Mouse (Mus musculus) megakaryocyte, adult 5-6 weeks (primary cell): ENCODE results near the gene Brd3os. TPM values are rescaled to one million over a fixed set of nuclear protein-coding genes. Genes with fewer than 3 reads are reported as not detected.
A peak's percentile ranks its signal among the peaks of the same experiment; 100 is the strongest.

ENCODE experiments used
- ATAC-seq: 2 replicates; pipeline ENCODE4 v1.8.0; 2016; ENCODE audit warnings: mild to moderate bottlenecking, inconsistent platforms; ENCODE audit not compliant: poor library complexity, severe bottlenecking
- total RNA-seq, 2 experiments: library from RNA; stranded (forward) in 1 of 2; stranded (reverse) in 1 of 2; fragments of 153-499, 151-499 nt in 1 of 2; fragments of 221-1000, 200-1000 nt in 1 of 2; gene quantifications; 2 replicates each; pipeline versions ENCODE4 v1.2.3 to v1.2.4; 2015 to 2017

The Brd3os gene
- total RNA-seq (2015), result 0.93 TPM in 1 of 2 replicates, not detected in the other
- total RNA-seq (2017), result 0.11 TPM in 1 of 2 replicates, not detected in the other

DNA sequence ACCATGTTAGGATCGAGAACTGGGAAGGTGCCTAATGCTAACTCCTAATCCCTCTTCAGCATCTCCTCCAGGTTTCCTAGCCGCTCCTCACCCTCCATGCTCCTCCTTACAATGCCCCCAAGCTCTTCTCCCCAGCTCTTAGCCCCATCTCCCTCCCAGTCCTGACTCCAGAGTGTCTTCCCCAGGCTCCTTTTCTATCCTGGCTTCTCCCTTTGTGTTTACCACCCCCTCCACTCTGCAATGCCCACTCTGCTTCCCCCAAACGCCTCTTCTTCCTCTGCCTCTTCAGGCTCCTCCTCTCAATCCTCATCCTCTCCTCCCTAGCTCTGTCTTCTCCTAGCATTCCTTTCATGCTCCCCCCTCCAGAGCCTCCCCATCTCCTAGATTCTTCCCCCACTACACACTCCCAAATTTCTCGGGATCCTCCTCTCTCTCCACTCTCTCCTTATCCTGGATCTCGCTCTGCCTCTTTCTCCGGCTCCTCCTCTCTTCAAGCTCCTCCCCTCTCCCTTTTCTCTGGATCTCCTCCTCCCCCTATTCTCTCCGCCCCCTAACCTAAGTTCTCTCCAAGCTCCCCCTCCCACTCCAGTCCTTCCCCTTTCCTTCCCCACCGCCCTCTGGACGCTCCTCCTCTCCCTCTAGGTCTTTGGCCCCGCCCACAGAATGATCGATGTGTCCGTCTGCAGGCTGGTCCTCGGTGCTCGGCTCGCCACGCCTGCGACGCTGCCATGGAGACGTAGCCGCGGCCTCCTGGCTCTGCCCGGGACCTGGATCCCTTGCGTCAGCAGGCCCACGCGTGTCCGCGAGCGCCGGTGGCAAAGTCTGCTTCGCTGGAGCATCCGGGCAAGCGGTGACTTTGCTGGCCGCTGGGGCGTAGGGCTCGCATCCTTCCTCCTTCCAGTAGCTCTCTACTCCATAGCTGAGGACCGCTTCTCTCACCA is at the start of gene Brd3os:
TSS of gene Brd3os (plus strand) at position 558 of the 941 bp plus-strand sequence.
- peak; percentile 97 for ATAC-seq

DNA sequence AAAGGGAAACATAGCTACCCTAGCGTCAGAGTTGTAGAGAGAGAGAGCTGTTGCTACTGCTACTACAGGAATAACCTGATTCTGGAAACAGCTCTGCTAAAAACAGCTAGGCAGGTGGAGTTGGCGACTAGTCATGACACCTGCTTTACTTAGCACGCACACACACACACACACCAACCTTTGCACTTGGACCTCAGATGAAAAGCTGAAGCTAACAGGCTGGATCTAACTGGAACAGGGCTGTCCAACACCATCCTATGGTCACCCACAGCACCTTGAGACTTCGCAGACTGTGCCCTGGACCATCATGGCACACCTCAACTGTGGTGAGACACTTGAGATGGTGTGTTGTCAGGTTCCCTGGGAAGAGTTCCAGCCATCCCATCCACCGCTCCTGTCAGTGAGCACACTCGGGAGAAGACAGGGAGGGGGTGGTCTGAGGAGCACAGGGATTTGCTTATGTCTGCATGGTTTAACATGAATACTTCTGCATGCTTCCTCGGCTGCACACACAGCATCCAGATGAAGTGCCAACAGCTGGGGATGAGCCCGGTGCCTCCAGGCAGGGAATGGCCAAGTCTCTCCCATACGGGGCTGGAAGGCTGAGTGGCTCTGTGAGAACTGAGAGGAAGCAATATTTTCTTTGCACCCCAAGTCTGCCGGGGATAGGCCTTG is 47.8 kb upstream of the Brd3os start:
- no peak for ATAC-seq

DNA sequence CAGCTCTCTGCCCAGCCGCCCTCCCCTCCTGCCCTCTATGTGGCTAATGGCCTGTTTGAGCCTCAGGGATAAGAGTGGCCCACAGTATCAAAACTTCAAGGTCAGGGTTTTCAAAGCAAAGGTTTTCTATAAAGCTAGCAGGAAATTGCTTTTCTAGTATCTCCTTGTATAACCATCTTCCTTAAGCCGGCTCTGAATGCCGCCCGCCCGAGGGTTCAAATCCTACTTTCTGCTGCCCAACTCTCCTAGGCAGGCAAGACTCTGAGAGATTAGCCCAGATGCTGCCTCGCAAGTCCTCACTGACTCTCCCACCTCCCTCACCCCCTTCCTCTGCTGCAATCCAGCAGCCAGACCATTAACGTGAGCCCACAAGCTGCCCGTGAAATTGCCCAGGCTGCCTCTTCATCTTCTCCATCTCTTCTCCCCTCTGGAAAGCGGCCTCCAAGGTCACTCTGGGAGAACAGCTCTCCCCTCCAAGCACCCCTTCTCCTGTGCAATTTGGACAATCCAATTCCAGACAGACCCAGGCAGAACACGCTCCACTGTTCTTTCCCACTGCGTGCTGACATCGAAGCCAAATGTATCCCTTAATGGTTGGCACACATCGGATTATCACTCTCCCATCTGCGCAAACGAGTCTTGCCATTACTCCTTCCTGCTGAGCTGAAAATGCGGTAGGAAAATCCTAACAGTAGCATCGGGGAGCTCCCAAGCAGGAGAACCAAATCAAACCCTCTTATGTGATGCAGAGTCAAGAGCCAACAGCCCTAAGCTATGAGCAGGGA is 45.3 kb upstream of the Brd3os start:
- ATAC-seq, result no peak

DNA sequence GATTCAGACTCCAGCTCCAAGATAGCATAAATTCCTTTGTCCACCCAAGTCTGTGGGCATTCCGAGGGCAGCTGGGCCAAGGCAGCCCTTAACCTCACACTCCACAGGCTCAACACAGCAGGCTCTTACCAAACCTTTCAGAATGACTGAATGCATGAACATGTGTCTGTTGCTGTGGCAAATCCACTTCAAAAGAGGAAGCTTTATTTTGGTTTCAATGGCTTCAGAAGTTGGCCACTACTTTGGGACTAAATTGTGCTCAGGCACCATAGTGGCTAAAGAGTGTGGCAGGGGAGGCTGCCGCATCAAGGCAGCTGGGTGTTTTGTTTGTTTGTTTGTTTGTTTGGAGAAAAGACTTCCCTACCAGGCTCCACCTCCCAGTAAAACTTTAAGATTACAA is 42.0 kb upstream of the Brd3os start:
- ATAC-seq, result no peak

DNA sequence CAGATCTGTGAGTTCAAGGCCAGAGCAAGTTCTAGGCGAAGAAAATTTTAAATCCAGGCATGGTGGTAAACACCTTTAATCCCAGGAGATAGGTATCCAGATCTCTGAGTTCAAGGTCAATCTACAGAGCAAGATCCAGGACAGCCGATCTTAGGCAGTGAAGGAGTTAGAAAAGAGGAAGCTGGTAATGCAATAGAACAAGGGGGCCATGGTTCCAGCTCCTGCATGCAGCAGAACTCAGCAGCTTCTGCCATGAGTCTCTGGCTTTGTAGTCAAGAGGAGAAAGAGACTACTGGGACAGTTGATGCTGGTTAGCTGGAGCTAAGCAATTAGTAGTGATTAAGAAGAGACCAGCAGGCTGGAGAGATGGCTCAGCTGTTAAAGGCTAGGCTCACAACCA is 40.6 kb upstream of the Brd3os start:
- ATAC-seq, result no peak

DNA sequence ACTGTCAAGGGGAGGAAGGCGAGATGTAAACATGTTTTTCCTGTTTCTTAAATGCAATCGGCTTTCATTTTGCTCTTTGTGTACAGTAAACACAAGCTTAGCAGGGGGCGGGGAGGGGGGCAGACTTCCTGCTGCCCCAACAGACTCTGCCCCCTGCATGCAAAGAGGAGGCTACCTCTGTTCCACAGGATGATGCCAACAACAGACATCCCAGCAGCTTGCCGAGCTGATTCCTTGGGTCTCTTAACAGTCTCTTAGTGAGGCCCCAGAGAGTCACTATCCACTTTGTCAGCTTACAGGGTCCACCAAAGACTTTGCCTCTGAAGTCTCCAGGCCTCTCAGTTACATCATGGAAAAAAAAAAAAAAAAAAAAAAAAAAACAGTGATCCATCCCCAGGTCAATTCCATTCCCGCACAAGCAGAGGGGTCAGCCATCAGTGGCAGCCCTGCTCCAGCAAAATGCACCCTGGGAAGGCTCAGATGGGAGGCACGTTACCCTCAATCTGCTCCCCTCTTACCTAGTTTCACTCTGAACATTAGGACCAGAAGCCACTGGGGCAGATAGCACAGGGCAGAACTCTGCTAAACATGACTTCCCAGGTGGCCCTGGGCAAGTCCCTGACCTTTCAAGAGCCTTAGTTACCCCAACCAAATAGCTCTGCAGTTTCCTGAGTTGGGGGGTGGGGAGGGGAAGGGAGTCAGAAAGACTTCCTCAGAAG is 37.6 kb upstream of the Brd3os start:
- no peak for ATAC-seq

DNA sequence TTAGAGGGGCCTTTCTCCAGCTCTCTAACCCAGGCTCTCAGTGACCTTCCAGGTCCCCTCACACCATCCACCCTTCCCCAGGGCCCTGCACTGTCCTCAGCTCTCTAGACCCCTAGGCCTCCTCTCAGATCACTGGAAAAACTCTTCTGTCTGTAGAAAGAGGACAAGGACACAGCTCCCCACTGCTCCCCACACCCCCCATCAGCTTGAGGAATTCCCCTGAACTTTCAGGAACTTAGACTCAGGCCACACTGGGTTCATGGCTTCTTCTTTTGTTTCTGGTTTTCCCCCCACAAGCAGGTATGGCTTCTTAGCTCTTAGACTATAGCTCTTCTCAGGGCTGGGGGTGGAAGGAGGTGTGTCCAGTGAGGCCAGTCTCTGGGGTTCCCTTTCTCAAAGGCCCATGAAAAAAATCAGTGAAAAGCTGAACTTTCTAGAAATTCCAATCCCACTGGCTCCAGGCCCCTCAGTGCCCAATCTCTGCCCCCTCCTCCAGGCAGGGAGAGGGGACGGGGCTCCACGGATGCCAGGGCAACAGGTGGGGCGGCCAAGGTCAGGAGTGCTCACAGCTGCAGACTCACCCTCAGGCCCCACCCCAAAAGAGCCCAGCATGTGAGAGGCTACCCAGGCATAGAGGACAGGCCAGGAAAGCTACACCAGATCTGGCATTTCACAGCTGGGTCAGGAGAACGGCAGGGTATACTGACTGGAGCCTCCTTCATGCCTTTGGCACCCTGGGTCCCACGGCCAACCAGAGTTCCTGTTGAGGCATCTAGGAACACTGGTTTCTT is 36.8 kb upstream of the Brd3os start:
- ATAC-seq, result no peak; the same call in 1 of the 2 replicates

DNA sequence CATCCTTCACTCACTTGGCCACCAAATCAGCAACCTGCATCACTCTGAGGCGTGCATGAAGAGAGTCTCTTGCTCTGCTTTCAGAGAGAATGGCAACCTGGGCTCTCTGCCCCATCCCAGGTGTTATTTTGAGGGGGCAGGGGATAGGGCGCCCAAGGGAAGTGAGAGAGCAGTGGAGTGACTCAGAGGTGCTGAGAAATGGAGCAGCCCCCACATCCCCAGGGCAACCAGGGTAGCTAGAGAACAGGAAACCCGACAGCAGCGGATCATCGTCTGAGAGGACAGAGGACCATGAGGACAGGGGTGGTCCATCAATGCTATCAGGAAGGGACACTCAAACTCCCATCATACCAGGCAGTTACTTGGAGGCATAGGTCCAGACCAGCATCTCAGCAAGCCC is 35.2 kb upstream of the Brd3os start:
- ATAC-seq, result no peak

DNA sequence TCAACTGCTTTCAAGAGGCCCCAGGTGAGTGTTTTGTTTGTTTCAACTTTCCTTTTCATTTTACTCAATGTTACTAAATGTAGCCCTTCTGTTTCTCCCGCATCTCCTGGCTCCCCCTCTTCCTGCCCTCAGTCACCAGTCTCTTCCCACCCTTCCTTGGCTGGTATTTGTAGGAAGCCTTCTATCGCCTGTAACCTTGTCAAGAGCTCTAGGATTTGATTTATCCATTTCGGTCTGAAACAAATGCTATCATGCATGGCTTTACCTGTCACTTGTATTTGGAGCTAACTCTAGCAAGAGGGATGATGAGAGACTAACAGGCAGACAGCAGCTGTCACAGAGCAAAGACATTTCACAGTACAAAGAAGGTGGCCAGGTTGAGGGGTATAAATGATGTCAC is 33.9 kb upstream of the Brd3os start:
- ATAC-seq, result no peak

DNA sequence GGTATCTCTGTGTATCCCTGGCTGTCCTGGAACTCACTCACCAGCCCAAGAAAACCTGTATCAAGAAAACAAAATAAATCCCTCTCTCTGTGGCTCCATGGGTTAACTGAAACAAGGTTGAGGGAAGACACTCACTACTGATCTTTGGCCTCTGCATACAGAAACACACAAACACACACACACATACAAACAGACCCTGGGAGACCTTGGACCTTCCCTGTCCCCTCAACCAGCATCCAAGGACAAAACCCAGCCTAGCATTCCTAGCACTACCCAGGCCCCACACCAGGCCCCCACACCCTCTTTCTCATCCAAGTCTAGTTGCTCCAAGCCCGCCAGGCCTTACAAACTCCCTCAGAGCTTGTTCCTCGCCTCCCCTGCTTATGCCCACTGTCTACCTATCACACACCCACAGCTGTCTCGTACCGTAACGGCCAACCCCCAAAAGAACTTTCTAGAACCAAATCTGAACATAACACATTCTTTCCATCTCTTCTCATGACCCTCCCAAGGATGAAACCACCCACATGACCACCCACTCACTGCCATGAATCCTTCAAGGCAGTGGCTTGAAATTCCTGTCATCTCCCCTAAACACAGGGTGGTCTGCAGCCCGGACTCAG is 31.5 kb upstream of the Brd3os start:
- ATAC-seq, result no peak

DNA sequence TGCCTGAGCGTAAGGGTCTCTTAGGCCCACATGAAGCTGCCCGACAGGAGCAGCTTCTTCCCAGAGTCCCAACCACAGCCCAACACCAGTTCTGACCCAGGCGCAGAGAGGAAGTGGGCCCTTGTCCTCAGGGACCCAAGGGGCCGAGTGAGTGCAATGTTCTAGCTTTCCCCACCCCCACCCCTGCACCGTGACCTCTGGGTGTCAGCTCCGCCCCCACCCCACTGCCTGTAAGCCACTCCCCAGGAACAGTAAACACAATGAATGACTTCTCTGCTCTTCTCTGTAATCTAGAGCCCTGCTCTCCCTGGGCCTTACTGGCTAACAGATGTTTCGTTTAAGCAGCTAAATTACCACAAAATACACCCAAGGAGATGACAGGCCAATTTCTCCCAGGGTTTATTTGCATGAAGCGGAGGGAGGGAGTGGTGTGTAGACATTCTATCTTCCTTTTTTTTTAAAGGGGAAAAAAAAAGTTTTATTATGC is 30.4 kb upstream of the Brd3os start:
- peak; percentile 61 for ATAC-seq

DNA sequence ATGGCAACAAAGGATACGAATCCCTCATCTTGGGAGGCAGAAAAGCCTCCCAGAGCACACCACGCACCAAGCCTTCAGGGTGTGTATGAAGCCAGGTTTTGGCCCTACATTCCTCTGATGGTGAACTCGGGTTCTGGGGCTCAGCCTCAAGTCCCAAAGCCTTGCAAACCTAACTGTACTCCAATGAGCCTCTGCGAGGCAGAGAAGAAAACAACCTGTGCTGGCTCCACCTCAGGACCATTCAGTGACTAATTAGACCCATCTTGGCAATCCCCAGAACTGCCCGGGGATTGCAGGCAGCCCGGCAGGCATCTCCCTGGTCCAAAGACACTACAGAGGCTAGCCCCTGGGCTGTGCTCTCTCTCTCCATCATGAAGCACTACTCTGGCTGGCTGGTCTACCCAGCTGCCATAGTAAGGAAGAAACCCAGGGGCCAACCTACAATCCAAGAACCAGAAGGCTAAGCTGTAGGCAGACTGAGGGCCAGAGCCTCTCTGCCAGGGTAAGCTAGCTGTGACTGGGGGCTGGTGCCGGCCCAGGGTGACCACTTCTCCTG is 29.8 kb upstream of the Brd3os start:
- ATAC-seq, result no peak

DNA sequence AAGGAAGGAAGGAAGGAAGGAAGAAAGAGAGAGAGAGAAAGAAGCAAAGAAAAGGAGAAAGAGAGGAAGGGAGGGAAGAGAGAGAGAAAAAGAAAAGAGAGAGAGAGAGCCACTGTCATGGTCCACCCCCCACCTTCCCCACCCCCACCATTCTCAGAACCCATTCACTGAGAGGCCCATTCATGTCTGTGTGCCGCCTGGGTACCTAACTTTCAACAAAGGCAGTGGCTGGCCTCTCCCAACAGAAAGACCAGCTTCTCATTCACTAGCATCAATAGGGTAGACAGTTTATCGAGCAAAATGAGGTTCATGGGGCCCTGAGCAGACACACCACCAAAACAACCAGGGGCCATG is 28.6 kb upstream of the Brd3os start:
- no peak for ATAC-seq

DNA sequence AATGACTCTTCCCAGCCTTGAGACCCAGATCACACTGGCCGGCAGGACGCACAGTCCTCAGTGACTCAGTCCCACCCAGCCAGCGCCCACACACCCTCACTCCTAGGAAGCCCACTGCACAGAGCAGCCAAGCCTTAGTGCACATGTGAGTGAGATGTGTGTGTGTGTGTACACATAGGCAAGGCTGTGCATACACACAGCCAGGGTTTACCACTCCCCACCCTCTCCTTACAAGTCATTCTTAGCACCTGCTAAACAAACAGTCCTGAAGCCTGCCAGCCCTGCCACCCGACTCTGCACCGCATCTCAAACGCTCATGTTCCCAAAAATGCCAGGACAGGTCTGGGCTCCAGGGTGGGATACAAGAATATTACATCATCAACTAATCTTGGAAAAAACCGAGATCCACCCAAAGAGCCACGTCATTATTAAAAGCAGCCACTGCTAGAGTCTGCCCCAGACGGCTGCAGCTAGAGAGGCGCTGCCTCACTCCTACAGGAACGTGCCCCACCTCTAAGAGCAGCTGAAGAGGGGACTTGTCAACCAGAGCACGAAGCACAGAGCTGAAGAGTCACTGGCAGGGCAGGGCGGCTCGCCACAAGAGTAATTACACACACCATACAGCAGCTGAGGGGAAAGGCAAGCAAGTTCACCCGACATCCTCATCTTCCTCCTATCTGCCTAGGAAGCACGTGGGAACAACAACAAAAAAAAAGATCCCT is 28.0 kb upstream of the Brd3os start:
- no peak for ATAC-seq

DNA sequence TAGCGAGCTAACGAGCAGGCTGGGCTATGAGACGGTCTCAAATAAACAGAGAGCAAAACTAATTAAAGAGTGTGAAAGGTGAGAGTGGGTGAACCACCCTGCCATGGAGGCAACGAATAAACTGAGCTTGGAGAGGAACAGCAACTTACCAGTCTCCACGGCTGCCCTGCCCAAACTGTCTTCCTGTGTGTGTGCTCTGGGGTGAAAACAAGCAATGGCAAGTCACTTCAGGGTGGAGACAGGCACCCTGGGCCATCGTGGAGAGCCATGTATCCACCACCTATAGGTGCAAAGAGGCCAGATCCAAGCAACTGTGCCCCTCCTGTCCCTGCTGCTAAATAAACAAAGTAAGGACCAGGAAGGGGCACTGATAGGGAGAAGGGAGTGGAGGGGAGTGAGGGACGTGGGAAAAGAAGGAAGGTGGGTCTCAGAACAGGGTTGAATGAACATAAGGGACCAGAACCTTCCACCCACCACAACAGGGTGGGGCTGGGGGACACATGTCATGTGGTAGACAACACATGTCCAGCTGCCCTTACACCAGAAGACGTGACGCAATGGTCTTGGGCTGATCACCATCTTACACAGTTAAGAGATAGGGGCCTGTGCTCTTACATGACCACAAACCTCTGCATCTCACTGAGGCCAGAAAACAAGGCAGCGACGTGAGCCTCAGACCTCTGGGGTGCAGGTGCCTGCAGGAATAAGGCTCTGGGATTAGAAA is 26.9 kb upstream of the Brd3os start:
- ATAC-seq, result no peak

DNA sequence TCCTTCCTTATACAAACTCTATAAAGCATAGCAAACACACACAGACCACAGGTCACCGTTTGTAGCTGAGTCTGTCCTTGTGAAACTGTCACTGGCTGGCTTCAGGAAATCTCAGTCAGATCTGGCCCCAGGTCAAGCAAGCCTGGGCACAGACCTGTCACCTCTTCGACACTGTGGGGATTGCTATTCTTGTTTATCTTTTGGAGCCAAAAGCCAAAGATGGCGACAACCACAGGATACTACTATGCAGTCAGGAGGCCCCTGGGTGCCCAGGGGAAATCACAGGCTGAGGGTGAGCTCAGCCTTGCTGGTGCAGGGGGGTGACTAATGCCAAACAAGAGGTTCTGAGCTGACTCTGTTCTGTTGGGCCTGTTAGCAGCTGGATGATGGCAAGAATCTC is 25.7 kb upstream of the Brd3os start:
- no peak for ATAC-seq

DNA sequence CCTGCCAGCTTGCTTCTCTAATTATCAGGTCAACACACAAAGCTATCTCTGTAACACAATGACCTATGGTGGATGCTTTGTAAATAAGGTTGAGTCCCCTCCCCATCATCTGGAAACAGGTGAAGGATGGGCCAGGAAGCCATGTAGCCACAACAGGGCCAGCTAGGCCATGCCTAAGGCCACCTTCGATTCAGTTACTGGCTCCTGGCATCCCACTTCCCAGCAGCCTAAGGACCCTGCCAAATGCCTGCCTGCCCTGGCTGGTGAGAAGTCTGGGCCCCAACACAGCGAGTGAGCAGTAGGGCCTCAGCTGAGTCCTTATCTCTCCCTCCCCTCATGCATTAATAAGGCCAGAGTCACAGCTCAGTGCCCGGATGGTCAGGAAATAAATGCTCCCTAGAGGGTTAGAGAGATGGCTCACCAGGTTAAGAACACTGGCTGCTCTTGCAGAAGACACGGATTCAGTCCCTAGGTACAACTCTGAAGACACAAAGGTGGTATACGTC is 24.4 kb upstream of the Brd3os start:
- ATAC-seq, result no peak
